Mouse (Mus musculus) right cerebral cortex, postnatal 36 days (tissue): ENCODE measurements at regions not wholly inside any gene's neighbourhood (a gene's known extent, or its start where the extent isn't known, plus 50 kb on each side); places are given as distances from the start of the nearest gene placed in this dataset.
A peak's percentile ranks its signal among the peaks of the same experiment; 100 is the strongest.

Experiments
- DNase-seq, 2 experiments: peaks; one replicate each; pipeline ENCODE4 v3.0.0; 2022; ENCODE audit warnings: low spot score in 2 of 2, mixed read lengths in 1 of 2

GRCm38 (mm10) chr5:37898041-37898615 lies 73.7 kb upstream of the Msx1 start:
- DNase-seq = no peak

GRCm38 (mm10) chr5:37897501-37897900 lies 73.1 kb upstream of the Msx1 start:
- DNase-seq = no peak

GRCm38 (mm10) chr5:37895441-37896336 lies 71.3 kb upstream of the Msx1 start:
- no peak for DNase-seq

GRCm38 (mm10) chr5:37893639-37894550 lies 69.5 kb upstream of the Msx1 start:
- no peak for DNase-seq

- no peak for DNase-seq
Observed at GRCm38 (mm10) chr5:37890641-37891040, 66.3 kb upstream of the Msx1 start.

- DNase-seq = no peak
Observed at GRCm38 (mm10) chr5:37879668-37880380, 55.4 kb upstream of the Msx1 start.

- no peak for DNase-seq
Observed at GRCm38 (mm10) chr5:37876240-37876639, 51.9 kb upstream of the Msx1 start.

GRCm38 (mm10) chr5:37875452-37875851 lies 51.1 kb upstream of the Msx1 start:
- DNase-seq = peak in 1 of 2 experiments; percentile 13

GRCm38 (mm10) chr5:37874784-37875281 lies 50.5 kb upstream of the Msx1 start:
- no peak for DNase-seq
